In genomic region chr7:43313013-43313428, GRCm38 (mm10) we compare ENCODE assay signal across 8 mouse cellular contexts. TPM values are rescaled to one million over a fixed set of nuclear protein-coding genes. Genes with fewer than 3 reads are reported as not detected.
DNase-seq lines count a peak whose midpoint lies in the region; ATAC-seq and TF ChIP-seq lines count a peak whose summit lies in the region.

Gene Zfp715, minus strand, starts transcription at chr7:43313294.

- no peaks in the 10 kb centered on the region for H3K9me3 ChIP-seq in megakaryocyte, embryonic 14.5 days

- peaks cover 31% of the 10 kb centered on the region for H3K36me3 ChIP-seq in megakaryocyte, embryonic 14.5 days (replicated peaks; ENCODE audit: low read length)

- no peaks in the 10 kb centered on the region for H3K4me1 ChIP-seq in cortical plate, adult 2 months (ENCODE audit: control insufficient read depth, insufficient read depth, low read length)
- peaks cover 48% of the 10 kb centered on the region for H3K4me1 ChIP-seq in megakaryocyte, embryonic 14.5 days

- H3K27ac ChIP-seq in cortical plate, adult 2 months (ENCODE audit: insufficient read depth, low read length) = peak within 1 kb of the TSS; percentile 85

- TF ChIP-seq POLR2A in cortical plate, adult 2 months (IDR thresholded peaks at IDR 0.05; ENCODE audit: extremely low read depth, insufficient read depth, low read length) = peak; percentile 51; the same call in 1 of the 2 replicates

- DNase-seq in gastrocnemius, adult 8-10 months (ENCODE audit: low spot score in 2 of 2) = peak; percentile 75 to 88
- peak; percentile 83 for DNase-seq in hindlimb bud, embryonic 11.5 days (ENCODE audit: extremely low spot score, low read depth, low spot score)
- peak; percentile 74 to 96 for DNase-seq in left cerebral cortex, adult 8-10 months (ENCODE audit: low spot score in 2 of 2)
- peak; percentile 94 to 97 for DNase-seq in right cerebral cortex, postnatal 10 days (ENCODE audit: low spot score in 2 of 2)
- DNase-seq in urinary bladder, postnatal 25 days (ENCODE audit: low spot score) = peak; percentile 78

- peak within 1 kb of the TSS; percentile 95 for H3K4me3 ChIP-seq in cortical plate, adult 2 months (ENCODE audit: insufficient read depth, low read length)
- H3K4me3 ChIP-seq in megakaryocyte, embryonic 14.5 days (replicated peaks) = peak within 1 kb of the TSS; percentile 100

- ATAC-seq in activated CD4-positive, CD25-positive, alpha-beta regulatory T cell, adult 4 months = peak; percentile 91

- no peaks in the 10 kb centered on the region for H3K27me3 ChIP-seq in megakaryocyte, embryonic 14.5 days (replicated peaks)

- no peak for TF ChIP-seq CTCF in cortical plate, adult 2 months (IDR thresholded peaks at IDR 0.05; ENCODE audit: extremely low read depth, insufficient read depth, low read length)

RNA-seq across cellular contexts. Expression of gene Zfp715, which starts in this region (rescaled TPM):
- polyA plus RNA-seq in activated CD4-positive, CD25-positive, alpha-beta regulatory T cell, adult 4 months (2017; shearing (Covaris generic)) = 10 to 100 TPM; 15.5 to 15.8 TPM
- 15.3 and 15.4 TPM in 2 replicates for polyA plus RNA-seq in cortical plate, adult 2 months (2012; rRNA removed)
- 10 to 100 TPM in 2 of 4 experiments, 1 to 10 TPM in 2; 9.9 to 11.7 (median 10.6) TPM for total RNA-seq in gastrocnemius, adult 8-10 months (2022)
- 10 to 100 TPM; 17.8 to 22.0 (median 20.3) TPM for total RNA-seq in left cerebral cortex, adult 8-10 months (2022)
- polyA plus RNA-seq in megakaryocyte, embryonic 14.5 days (2012; ENCODE audit: insufficient read depth, low replicate concordance) = 3.7 TPM in 1 of 2 replicates, not detected in the other

Comparison
In these comparisons a context has a peak if more than half of its experiments do, and no peak if none do; other contexts are left out.
1. Peak in every context shown above with its lines: DNase-seq, ATAC-seq, H3K4me3 ChIP-seq and H3K27ac ChIP-seq.